Mouse (Mus musculus): ENCODE measurements at regions not wholly inside any gene's neighbourhood (a gene's known extent, or its start where the extent isn't known, plus 50 kb on each side); places are given as distances from the start of the nearest gene placed in this dataset.

DNA sequence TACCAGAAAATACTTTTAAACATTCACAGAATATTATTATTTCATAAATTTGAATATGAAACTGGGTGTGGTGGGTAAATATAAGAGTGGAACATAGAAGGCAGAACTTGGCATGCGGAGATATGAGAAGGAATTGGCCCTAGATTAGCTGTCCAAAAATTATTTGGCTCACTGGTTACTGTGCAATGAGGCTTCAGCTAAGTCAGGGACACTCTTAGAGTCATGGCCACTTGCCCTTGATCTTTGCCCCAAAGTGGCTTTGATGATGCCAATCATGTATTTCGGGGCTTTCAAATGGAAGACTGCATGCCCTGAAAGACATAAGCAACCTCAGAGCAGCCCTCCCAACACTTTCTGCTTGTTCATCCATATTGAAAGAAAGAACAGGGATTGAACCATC is 76.9 kb downstream of the Pxdc1 start:
- Histone ChIP-seq H3K36me3 (no peaks in the 10 kb centered on the region), H3K9me3 (no peaks in the 10 kb centered on the region), H3K4me3 (replicated peaks) (no peak overlapping the region), H3K4me1 (no peaks in the 10 kb centered on the region), H3K27ac (no peak overlapping the region), H3K4me2 (no peak overlapping the region), H3K27me3 (replicated peaks) (no peaks in the 10 kb centered on the region), H3K9ac (no peak overlapping the region)
- WGBS, result 89% methylated on average over 2 of the region's 2 CpGs
- ATAC-seq (ENCODE audit: insufficient read depth, low FRiP score, low read depth), result no peak

- Histone ChIP-seq H3K4me1 (no peaks in the 10 kb centered on the region), H3K27me3 (replicated peaks) (no peaks in the 10 kb centered on the region), H3K9me3 (no peaks in the 10 kb centered on the region), H3K4me3 (replicated peaks) (no peak overlapping the region), H3K36me3 (no peaks in the 10 kb centered on the region), H3K4me2 (no peak overlapping the region), H3K27ac (no peak overlapping the region), H3K9ac (no peak overlapping the region)
- WGBS, result 13% methylated on average over 1 of the region's 1 CpGs
- ATAC-seq (ENCODE audit: insufficient read depth, low FRiP score, low read depth), result no peak
These were observed 77.3 kb downstream of the Pxdc1 start for GRCm38 (mm10) chr13:34575997-34576314.

- no peak for ATAC-seq (ENCODE audit: insufficient read depth, low FRiP score, low read depth)
- no peaks in the 10 kb centered on the region for H3K36me3 ChIP-seq
- no peaks in the 10 kb centered on the region for H3K4me1 ChIP-seq
- WGBS, result 44% methylated on average over 2 of the region's 2 CpGs
- no peak overlapping the region for H3K4me2 ChIP-seq
- H3K4me3 ChIP-seq (replicated peaks), result no peak overlapping the region
- H3K9ac ChIP-seq, result no peak overlapping the region
- H3K27me3 ChIP-seq (replicated peaks), result no peaks in the 10 kb centered on the region
- H3K9me3 ChIP-seq, result no peaks in the 10 kb centered on the region
- no peak overlapping the region for H3K27ac ChIP-seq
These were observed 77.9 kb downstream of the Pxdc1 start for GRCm38 (mm10) chr13:34575179-34575996.

DNA sequence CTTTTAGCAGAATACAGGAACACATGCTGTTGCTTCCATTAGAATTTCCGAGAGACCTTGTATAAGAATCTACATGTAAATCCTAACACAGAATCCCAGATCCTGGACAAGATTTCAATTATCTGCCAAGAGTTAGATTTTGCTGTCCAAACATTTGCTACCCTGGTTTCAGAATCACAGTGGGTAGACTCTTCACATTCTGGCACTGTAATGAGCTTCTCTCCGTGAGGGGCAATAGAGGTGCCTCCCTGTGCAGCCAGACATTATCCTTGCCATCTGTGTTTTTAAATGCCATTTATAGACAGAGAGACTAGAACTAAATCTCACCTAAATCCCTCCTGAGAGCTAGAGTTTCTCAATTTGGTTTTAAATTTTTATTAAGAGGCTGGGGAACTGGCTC is 84.0 kb downstream of the Pxdc1 start:
- no peak for ATAC-seq (ENCODE audit: insufficient read depth, low FRiP score, low read depth)
- Histone ChIP-seq H3K4me2 (no peak overlapping the region), H3K4me3 (replicated peaks) (no peak overlapping the region), H3K4me1 (no peaks in the 10 kb centered on the region), H3K36me3 (no peaks in the 10 kb centered on the region), H3K27ac (no peak overlapping the region), H3K9ac (no peak overlapping the region), H3K9me3 (no peaks in the 10 kb centered on the region), H3K27me3 (replicated peaks) (no peaks in the 10 kb centered on the region)
- WGBS, result 82% methylated on average over 2 of the region's 2 CpGs

- ATAC-seq (ENCODE audit: insufficient read depth, low FRiP score, low read depth), result no peak
- H3K27ac ChIP-seq, result no peak overlapping the region
- H3K4me2 ChIP-seq, result no peak overlapping the region
- H3K4me1 ChIP-seq, result no peaks in the 10 kb centered on the region
- no peaks in the 10 kb centered on the region for H3K27me3 ChIP-seq (replicated peaks)
- no peaks in the 10 kb centered on the region for H3K36me3 ChIP-seq
- 62% methylated on average over 1 of the region's 1 CpGs for WGBS
- no peak overlapping the region for H3K4me3 ChIP-seq (replicated peaks)
- H3K9ac ChIP-seq, result no peak overlapping the region
- no peaks in the 10 kb centered on the region for H3K9me3 ChIP-seq
These were observed 86.6 kb downstream of the Pxdc1 start for GRCm38 (mm10) chr13:34566687-34567086.

- WGBS, result 33% methylated on average over 5 of the region's 5 CpGs
- Histone ChIP-seq H3K4me1 (no peaks in the 10 kb centered on the region), H3K4me2 (no peak overlapping the region), H3K4me3 (replicated peaks) (no peak overlapping the region), H3K27me3 (replicated peaks) (no peaks in the 10 kb centered on the region), H3K9me3 (no peaks in the 10 kb centered on the region), H3K36me3 (no peaks in the 10 kb centered on the region), H3K9ac (no peak overlapping the region), H3K27ac (no peak overlapping the region)
- no peak for ATAC-seq (ENCODE audit: insufficient read depth, low FRiP score, low read depth)
These were observed 103.0 kb downstream of the Pxdc1 start for GRCm38 (mm10) chr13:34550130-34550884.

GRCm38 (mm10) chr13:34540646-34541045 is 112.6 kb downstream of the Pxdc1 start:
- Histone ChIP-seq H3K4me1 (no peaks in the 10 kb centered on the region), H3K27me3 (replicated peaks) (no peaks in the 10 kb centered on the region), H3K9me3 (no peaks in the 10 kb centered on the region), H3K4me3 (replicated peaks) (no peak overlapping the region), H3K36me3 (no peaks in the 10 kb centered on the region), H3K9ac (no peak overlapping the region), H3K4me2 (no peak overlapping the region), H3K27ac (no peak overlapping the region)
- WGBS, result 77% methylated on average over 2 of the region's 2 CpGs
- ATAC-seq (ENCODE audit: insufficient read depth, low FRiP score, low read depth), result no peak

GRCm38 (mm10) chr13:34533896-34534295 is 119.4 kb downstream of the Pxdc1 start:
- Histone ChIP-seq H3K4me2 (no peak overlapping the region), H3K9me3 (no peaks in the 10 kb centered on the region), H3K4me3 (replicated peaks) (no peak overlapping the region), H3K27ac (no peak overlapping the region), H3K4me1 (no peaks in the 10 kb centered on the region), H3K36me3 (no peaks in the 10 kb centered on the region), H3K27me3 (replicated peaks) (no peaks in the 10 kb centered on the region), H3K9ac (no peak overlapping the region)
- no peak for ATAC-seq (ENCODE audit: insufficient read depth, low FRiP score, low read depth)
- 73% methylated on average over 2 of the region's 2 CpGs for WGBS

- Histone ChIP-seq H3K4me2 (no peak overlapping the region), H3K27ac (no peak overlapping the region), H3K27me3 (replicated peaks) (no peaks in the 10 kb centered on the region), H3K4me3 (replicated peaks) (no peak overlapping the region), H3K9ac (no peak overlapping the region), H3K4me1 (no peaks in the 10 kb centered on the region), H3K36me3 (no peaks in the 10 kb centered on the region), H3K9me3 (no peaks in the 10 kb centered on the region)
- WGBS, result 76% methylated on average over 3 of the region's 3 CpGs
- no peak for ATAC-seq (ENCODE audit: insufficient read depth, low FRiP score, low read depth)
These were observed 142.0 kb downstream of the Pxdc1 start for GRCm38 (mm10) chr13:34511332-34511731.

DNA sequence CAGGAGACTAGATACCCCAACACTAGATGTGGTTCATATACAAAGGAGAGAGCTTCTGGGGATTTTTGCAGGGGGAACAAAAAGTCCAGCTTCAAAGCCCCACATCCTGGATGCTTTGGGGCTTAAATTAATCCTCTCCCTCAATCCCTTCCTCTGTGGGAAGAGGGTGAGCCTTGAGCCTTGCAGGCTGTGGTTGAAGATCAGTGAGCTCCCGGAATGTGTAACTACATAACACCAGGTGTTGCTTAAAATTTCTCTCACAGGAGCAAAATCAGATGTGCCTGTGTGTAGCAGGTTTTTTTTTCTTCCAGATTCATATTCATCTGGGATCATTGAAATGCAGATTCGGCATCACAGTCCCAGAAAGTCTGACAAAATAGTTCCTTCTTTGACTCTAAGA is 146.1 kb downstream of the Pxdc1 start:
- Histone ChIP-seq H3K4me1 (no peaks in the 10 kb centered on the region), H3K9ac (no peak overlapping the region), H3K36me3 (no peaks in the 10 kb centered on the region), H3K4me2 (no peak overlapping the region), H3K27ac (no peak overlapping the region), H3K27me3 (replicated peaks) (no peaks in the 10 kb centered on the region), H3K9me3 (no peaks in the 10 kb centered on the region), H3K4me3 (replicated peaks) (no peak overlapping the region)
- ATAC-seq (ENCODE audit: insufficient read depth, low FRiP score, low read depth), result no peak
- 75% methylated on average over 2 of the region's 2 CpGs for WGBS

DNA sequence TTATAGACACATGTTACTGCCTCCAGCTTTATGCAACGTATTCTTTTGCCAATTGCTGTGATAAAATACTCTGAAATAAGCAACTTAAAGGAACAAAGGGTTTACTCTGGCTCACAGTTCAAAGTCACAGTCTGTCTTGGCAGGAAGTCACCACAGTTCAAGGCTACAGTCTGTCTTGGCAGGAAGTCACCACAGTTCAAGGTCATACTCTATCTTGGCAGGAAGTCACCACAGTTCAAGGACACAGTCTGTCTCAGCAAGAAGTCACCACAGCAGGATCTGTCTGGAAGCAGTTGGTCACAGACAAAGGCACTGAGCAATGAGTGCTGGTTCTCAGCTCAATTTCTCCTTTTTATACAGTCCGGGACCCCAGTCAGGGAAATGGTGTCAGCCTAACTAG is 147.4 kb downstream of the Pxdc1 start:
- Histone ChIP-seq H3K36me3 (no peaks in the 10 kb centered on the region), H3K4me3 (replicated peaks) (no peak overlapping the region), H3K4me2 (no peak overlapping the region), H3K9me3 (no peaks in the 10 kb centered on the region), H3K27me3 (replicated peaks) (no peaks in the 10 kb centered on the region), H3K9ac (no peak overlapping the region), H3K4me1 (no peaks in the 10 kb centered on the region), H3K27ac (no peak overlapping the region)
- ATAC-seq (ENCODE audit: insufficient read depth, low FRiP score, low read depth), result no peak
- 87% methylated on average over 2 of the region's 2 CpGs for WGBS

- 80% methylated on average over 3 of the region's 3 CpGs for WGBS
- Histone ChIP-seq H3K27ac (no peak overlapping the region), H3K4me2 (no peak overlapping the region), H3K9ac (no peak overlapping the region), H3K4me1 (no peaks in the 10 kb centered on the region), H3K9me3 (no peaks in the 10 kb centered on the region), H3K27me3 (replicated peaks) (no peaks in the 10 kb centered on the region), H3K36me3 (no peaks in the 10 kb centered on the region), H3K4me3 (replicated peaks) (no peak overlapping the region)
- no peak for ATAC-seq (ENCODE audit: insufficient read depth, low FRiP score, low read depth)
These were observed 148.4 kb downstream of the Pxdc1 start for GRCm38 (mm10) chr13:34504879-34505278.
